32 mouse cellular contexts compared by ENCODE assay signal in genomic region chr2:102676716-102677312, GRCm38 (mm10). TPM values are rescaled to one million over a fixed set of nuclear protein-coding genes. Genes with fewer than 3 reads are reported as not detected.
DNase-seq lines count a peak whose midpoint lies in the region; ATAC-seq and TF ChIP-seq lines count a peak whose summit lies in the region.
"Had no signal": no experiment of that assay in that cellular context is flagged by ENCODE, and none has a peak within 500 bp of the region (broad histone marks: within the 10 kb centered on the region; RNA-seq: fewer than 3 reads in every experiment).

No protein-coding gene starts in this region.

- H3K4me2 ChIP-seq in hindbrain, postnatal 0 days (ENCODE audit: low read depth, low read length), result no peak overlapping the region
- H3K4me2 ChIP-seq in hindbrain, embryonic 13.5 days, result no peak overlapping the region
- H3K4me2 ChIP-seq in stomach, postnatal 0 days (replicated peaks; ENCODE audit: low read depth), result no peak overlapping the region
- H3K4me2 ChIP-seq: embryonic facial prominence, embryonic 13.5 days; forebrain, embryonic 15.5 days; heart, embryonic 11.5 days; hindbrain, embryonic 12.5 days; limb, embryonic 15.5 days; liver, embryonic 13.5 days; midbrain, embryonic 13.5 days; neural tube, embryonic 13.5 days had no signal

- H3K4me1 ChIP-seq in hindbrain, postnatal 0 days (ENCODE audit: insufficient read depth, low read length), result peaks cover 22% of the 10 kb centered on the region
- H3K4me1 ChIP-seq in hindbrain, embryonic 13.5 days (replicated peaks), result peaks cover 32% of the 10 kb centered on the region
- no peaks in the 10 kb centered on the region for H3K4me1 ChIP-seq in stomach, postnatal 0 days (replicated peaks; ENCODE audit: control insufficient read depth, insufficient read depth)
- H3K4me1 ChIP-seq: liver, embryonic 13.5 days had no signal

- H3K9me3 ChIP-seq in hindbrain, postnatal 0 days (ENCODE audit: low read length), result no peaks in the 10 kb centered on the region
- H3K9me3 ChIP-seq in hindbrain, embryonic 13.5 days, result no peaks in the 10 kb centered on the region
- H3K9me3 ChIP-seq in stomach, postnatal 0 days (ENCODE audit: control insufficient read depth, low read length), result no peaks in the 10 kb centered on the region
- H3K9me3 ChIP-seq: embryonic facial prominence, embryonic 13.5 days; forebrain, embryonic 10.5 days; forebrain, embryonic 15.5 days; hindbrain, embryonic 12.5 days; limb, embryonic 10.5 days; limb, embryonic 15.5 days; liver, embryonic 13.5 days; midbrain, embryonic 13.5 days; neural tube, embryonic 13.5 days had no signal

- peak; percentile 26 to 54 for DNase-seq in cerebellum, adult 18-20 months
- DNase-seq in hindbrain, postnatal 0 days (ENCODE audit: low spot score), result no peak
- DNase-seq in cerebellum, postnatal 36 days, result peak; percentile 63
- DNase-seq in stomach, postnatal 0 days (ENCODE audit: low spot score), result peak; percentile 56
- no peak for DNase-seq in ovary, adult 18-20 months (ENCODE audit: low spot score)
- DNase-seq in frontal cortex, postnatal 36 days (ENCODE audit: low spot score in 2 of 2), result no peak
- DNase-seq: adrenal gland, adult 2 months; gastrocnemius, postnatal 10 days; heart, postnatal 36 days; kidney, adult 11 months; kidney, postnatal 25 days; liver, embryonic 13.5 days; lung, adult 2 months; lung, postnatal 10 days; thymus, adult 2 months; thymus, postnatal 36 days had no signal

- no peak overlapping the region for H3K4me3 ChIP-seq in hindbrain, postnatal 0 days (ENCODE audit: low read length)
- no peak overlapping the region for H3K4me3 ChIP-seq in hindbrain, embryonic 13.5 days
- H3K4me3 ChIP-seq in stomach, postnatal 0 days (ENCODE audit: low read depth, low read length), result no peak overlapping the region
- H3K4me3 ChIP-seq: embryonic facial prominence, embryonic 13.5 days; forebrain, embryonic 10.5 days; forebrain, embryonic 15.5 days; hindbrain, embryonic 12.5 days; limb, embryonic 10.5 days; limb, embryonic 15.5 days; liver, embryonic 13.5 days; midbrain, embryonic 13.5 days; neural tube, embryonic 13.5 days had no signal

- no peaks in the 10 kb centered on the region for H3K27me3 ChIP-seq in hindbrain, postnatal 0 days (ENCODE audit: insufficient read depth, low read length)
- no peaks in the 10 kb centered on the region for H3K27me3 ChIP-seq in hindbrain, embryonic 13.5 days
- H3K27me3 ChIP-seq in stomach, postnatal 0 days (ENCODE audit: control insufficient read depth, insufficient read depth, low read length), result no peaks in the 10 kb centered on the region
- H3K27me3 ChIP-seq: CH12.LX; forebrain, embryonic 15.5 days; hindbrain, embryonic 12.5 days; liver, embryonic 13.5 days; midbrain, embryonic 13.5 days; neural tube, embryonic 13.5 days had no signal

- TF ChIP-seq EP300 in stomach, postnatal 0 days (optimal IDR thresholded peaks at IDR 0.05), result no peak

- H3K9ac ChIP-seq in hindbrain, postnatal 0 days (replicated peaks; ENCODE audit: low read length), result no peak overlapping the region
- no peak overlapping the region for H3K9ac ChIP-seq in hindbrain, embryonic 13.5 days
- no peak overlapping the region for H3K9ac ChIP-seq in stomach, postnatal 0 days (ENCODE audit: low read length)
- H3K9ac ChIP-seq: embryonic facial prominence, embryonic 13.5 days; forebrain, embryonic 15.5 days; hindbrain, embryonic 12.5 days; limb, embryonic 15.5 days; liver, embryonic 13.5 days; midbrain, embryonic 13.5 days; neural tube, embryonic 13.5 days had no signal

- no peak for TF ChIP-seq CTCF in hindbrain, postnatal 0 days (IDR thresholded peaks at IDR 0.05; ENCODE audit: low read depth)
- no peak for TF ChIP-seq CTCF in stomach, postnatal 0 days (IDR thresholded peaks at IDR 0.05; ENCODE audit: low read depth)

- no peaks in the 10 kb centered on the region for H3K36me3 ChIP-seq in hindbrain, postnatal 0 days (ENCODE audit: insufficient read depth, low read length)
- no peaks in the 10 kb centered on the region for H3K36me3 ChIP-seq in hindbrain, embryonic 13.5 days
- H3K36me3 ChIP-seq in stomach, postnatal 0 days (ENCODE audit: control insufficient read depth, insufficient read depth, low read length), result no peaks in the 10 kb centered on the region
- H3K36me3 ChIP-seq: embryonic facial prominence, embryonic 13.5 days; forebrain, embryonic 10.5 days; forebrain, embryonic 15.5 days; hindbrain, embryonic 12.5 days; limb, embryonic 10.5 days; limb, embryonic 15.5 days; liver, embryonic 13.5 days; midbrain, embryonic 13.5 days; neural tube, embryonic 13.5 days had no signal

- H3K27ac ChIP-seq in hindbrain, postnatal 0 days, result 0 out of 2 replicates have a peak overlapping the region, but pooled peaks have one; percentile 68
- H3K27ac ChIP-seq in hindbrain, embryonic 13.5 days, result no peak overlapping the region
- H3K27ac ChIP-seq in stomach, postnatal 0 days (replicated peaks), result no peak overlapping the region
- H3K27ac ChIP-seq: embryonic facial prominence, embryonic 13.5 days; forebrain, embryonic 10.5 days; forebrain, embryonic 15.5 days; hindbrain, embryonic 12.5 days; limb, embryonic 10.5 days; limb, embryonic 15.5 days; liver, embryonic 13.5 days; macrophage; midbrain, embryonic 13.5 days; neural tube, embryonic 13.5 days had no signal

- 93% methylated on average over 9 of the region's 9 CpGs for WGBS in hindbrain, postnatal 0 days
- WGBS in hindbrain, embryonic 13.5 days, result 97% methylated on average over 9 of the region's 9 CpGs
- WGBS in stomach, postnatal 0 days, result 72% methylated on average over 9 of the region's 9 CpGs

- ATAC-seq in cerebellum, adult (ENCODE audit: insufficient number of reproducible peaks, low FRiP score, low TSS enrichment), result no peak
- no peak for ATAC-seq in hindbrain, postnatal 0 days
- no peak for ATAC-seq in hindbrain, embryonic 13.5 days (ENCODE audit: low FRiP score)
- ATAC-seq in stomach, postnatal 0 days (ENCODE audit: low FRiP score, low TSS enrichment), result peak; percentile 34; the same call in 1 of the 2 replicates
- ATAC-seq: activated CD4-positive, CD25-positive, alpha-beta regulatory T cell, adult 4 months; forebrain, embryonic 15.5 days; midbrain, embryonic 13.5 days had no signal

RNA-seq across cellular contexts. Expression of gene Slc1a2, which starts 18.4 kb away (rescaled TPM):
- total RNA-seq in hindbrain, postnatal 0 days (2014; rRNA removed), result 116 and 130 TPM in 2 replicates
- 21.9 and 23.9 TPM in 2 replicates for polyA plus RNA-seq in hindbrain, postnatal 0 days (2015; fragmentation: Nextera tagmentation; extraction: Ambion mirVana)
- 19.9 and 25.2 TPM in 2 replicates for polyA plus RNA-seq in hindbrain, embryonic 13.5 days (2015; fragmentation: Nextera tagmentation; extraction: Ambion mirVana)
- polyA plus RNA-seq in stomach, postnatal 0 days (2015; fragmentation: Nextera tagmentation; extraction: Ambion mirVana), result 1.7 and 1.8 TPM in 2 replicates
- total RNA-seq: megakaryocyte-erythroid progenitor cell, adult 5-6 weeks had no signal
- polyA plus RNA-seq: activated CD4-positive, CD25-positive, alpha-beta regulatory T cell, adult 4 months; C2C12 had no signal

Comparison
In these comparisons a context has a peak if more than half of its experiments do, and no peak if none do; other contexts are left out.
1. DNase-seq: peak in cerebellum, adult 18-20 months (2 of 2), cerebellum, postnatal 36 days (2 of 2) and stomach, postnatal 0 days (single experiment); none in hindbrain, postnatal 0 days (single experiment), ovary, adult 18-20 months (single experiment) and frontal cortex, postnatal 36 days (0 of 2).